Mouse (Mus musculus) limb, embryonic 15.5 days (tissue): ENCODE measurements at regions not wholly inside any gene's neighbourhood (a gene's known extent, or its start where the extent isn't known, plus 50 kb on each side); places are given as distances from the start of the nearest gene placed in this dataset.
"Not testable (repeated sequence)": the region's sequence is repeated elsewhere in the genome, so short reads cannot be mapped to it uniquely, and the experiment has no call there.

Source experiments
- ATAC-seq: fragments of 200-750 bp; cut with Nextera tagmentation; 2 replicates; pipeline ENCODE4 v1.8.0; 2017; ENCODE audit warnings: low read depth, moderate TSS enrichment; ENCODE audit not compliant: insufficient number of reproducible peaks, low FRiP score, low TSS enrichment
- H3K27ac ChIP-seq: fragments of 300-500 bp; sonication (generic); 2 replicates; pipeline ENCODE4 v1.5.1; 2015; ENCODE audit warnings: moderate library complexity, mild to moderate bottlenecking, inconsistent platforms
- H3K27me3 ChIP-seq: fragments of 300-500 bp; sonication (generic); 2 replicates; pipeline ENCODE4 v1.6.1; 2015; ENCODE audit warnings: inconsistent platforms
- H3K36me3 ChIP-seq: fragments of 300-500 bp; sonication (generic); 2 replicates; pipeline ENCODE4 v1.6.1; 2015; ENCODE audit warnings: inconsistent platforms
- H3K4me1 ChIP-seq: fragments of 300-500 bp; sonication (generic); 2 replicates; pipeline ENCODE4 v1.6.1; 2015; ENCODE audit warnings: inconsistent platforms
- H3K4me2 ChIP-seq: fragments of 300-500 bp; sonication (generic); 2 replicates; pipeline ENCODE4 v1.6.1; 2015; ENCODE audit warnings: mild to moderate bottlenecking, inconsistent platforms
- H3K4me3 ChIP-seq: fragments of 300-500 bp; sonication (generic); 2 replicates; pipeline ENCODE4 v1.5.1; 2015; ENCODE audit warnings: mild to moderate bottlenecking, inconsistent platforms
- H3K9ac ChIP-seq: fragments of 300-500 bp; sonication (generic); 2 replicates; pipeline ENCODE4 v1.6.1; 2015; ENCODE audit warnings: inconsistent platforms
- H3K9me3 ChIP-seq: fragments of 300-500 bp; sonication (generic); 2 replicates; pipeline ENCODE4 v1.6.1; 2016; ENCODE audit warnings: inconsistent platforms
- WGBS: fragments of 180-500 bp; shearing (Covaris S2); methylation state at CpG from one replicate; pipeline ENCODE4 v1.1.7; 2015; 5-methylcytosine and 5-hydroxymethylcytosine counted together

DNA sequence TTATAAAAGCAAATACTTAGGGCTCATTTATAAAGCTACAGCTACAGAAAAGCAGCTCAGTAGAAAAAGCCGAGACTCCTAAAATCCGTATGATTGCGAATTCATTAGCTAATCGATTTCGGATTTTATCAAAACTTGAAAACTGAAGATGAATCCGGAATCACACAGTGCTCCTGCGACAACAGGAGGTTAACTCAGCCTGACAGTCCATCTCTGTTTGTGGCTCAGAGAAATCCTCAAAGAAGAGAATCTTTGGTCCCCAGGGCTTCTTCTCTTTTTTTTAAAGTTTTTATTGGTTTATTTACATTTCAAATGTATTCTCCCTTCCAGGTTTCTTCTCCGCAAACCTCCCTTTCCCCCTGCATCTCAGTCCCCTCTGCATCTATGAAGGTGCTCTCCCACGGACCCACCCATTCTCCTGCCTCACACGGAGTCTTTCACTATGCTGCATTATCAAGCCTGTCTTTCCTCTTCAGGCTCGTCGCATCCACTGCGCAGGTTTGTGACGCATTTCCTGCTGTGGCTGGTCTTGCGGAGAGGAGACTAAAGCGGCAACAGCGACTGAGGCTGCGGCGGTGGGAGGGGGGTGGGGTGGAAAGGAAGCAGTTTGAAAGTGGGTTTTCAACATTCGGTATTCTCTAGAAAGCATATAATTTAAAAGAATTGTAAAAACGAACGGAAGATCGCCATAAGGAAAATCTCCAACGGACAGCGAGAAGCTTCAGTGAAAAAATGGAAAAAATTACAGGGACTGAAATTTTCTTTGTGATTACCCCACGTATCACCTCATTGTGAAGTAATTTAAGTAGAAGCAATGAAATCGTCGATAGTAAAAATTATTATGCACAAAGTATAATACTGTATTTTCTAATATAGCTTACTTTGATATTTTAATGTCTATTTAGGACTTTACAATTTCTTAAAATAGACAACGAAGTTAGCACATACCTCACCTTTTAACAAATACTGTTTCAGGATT lies 482.5 kb upstream of the Snrpn start:
- not testable (repeated sequence) for H3K27ac ChIP-seq, H3K27me3 ChIP-seq, H3K9ac ChIP-seq, H3K36me3 ChIP-seq, H3K4me1 ChIP-seq, H3K9me3 ChIP-seq, ATAC-seq
- WGBS = 26% methylated on average over 29 of the region's 29 CpGs
- peak overlapping the region; percentile 44 for H3K4me2 ChIP-seq
- peak overlapping the region; percentile 33 for H3K4me3 ChIP-seq

DNA sequence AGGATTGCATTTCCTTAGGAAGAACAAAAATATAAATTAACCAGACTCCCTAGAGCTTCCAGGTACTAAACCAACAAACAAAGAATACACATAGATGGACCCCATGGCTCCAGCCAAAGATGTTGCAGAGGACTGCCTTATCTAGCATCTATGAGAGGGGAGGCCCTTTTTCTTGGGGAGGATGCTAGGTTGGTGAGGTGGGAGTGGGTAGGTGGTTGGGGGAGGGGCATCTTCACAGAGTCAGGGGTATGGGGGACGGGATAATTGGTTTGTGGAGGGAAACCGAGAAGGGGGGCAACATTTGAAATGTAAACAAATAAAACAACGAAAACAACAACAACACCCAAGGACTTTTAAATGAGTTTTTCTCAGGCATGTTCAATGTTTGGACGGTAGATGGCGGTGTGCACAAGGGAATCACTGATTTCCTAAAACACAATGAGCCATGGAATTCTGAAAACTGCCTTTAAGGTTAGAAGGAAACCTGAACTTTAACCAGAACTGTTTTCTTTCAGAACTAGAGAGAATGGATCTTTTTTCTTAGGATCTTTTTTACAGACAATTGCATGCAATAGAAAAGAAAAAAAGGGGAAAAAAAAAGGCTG lies 477.2 kb upstream of the Snrpn start:
- not testable (repeated sequence) for ATAC-seq, H3K9ac ChIP-seq, H3K4me1 ChIP-seq, H3K4me2 ChIP-seq, H3K4me3 ChIP-seq, H3K27ac ChIP-seq, H3K9me3 ChIP-seq, H3K36me3 ChIP-seq, H3K27me3 ChIP-seq
- WGBS = 6% methylated on average over 5 of the region's 5 CpGs
